Mouse (Mus musculus): ENCODE measurements at regions not wholly inside any gene's neighbourhood (a gene's known extent, or its start where the extent isn't known, plus 50 kb on each side); places are given as distances from the start of the nearest gene placed in this dataset.

- Histone ChIP-seq H3K4me1 (ENCODE audit: insufficient read depth, low read depth, low read length) (peaks cover 32% of the 10 kb centered on the region), H3K9ac (replicated peaks; ENCODE audit: low read depth) (no peak overlapping the region), H3K9me3 (ENCODE audit: low read length) (no peaks in the 10 kb centered on the region), H3K27me3 (replicated peaks; ENCODE audit: insufficient read depth, low read length) (no peaks in the 10 kb centered on the region), H3K4me2 (replicated peaks; ENCODE audit: low read depth, low read length) (no peak overlapping the region), H3K27ac (ENCODE audit: low read length) (peak overlapping the region; percentile 73), H3K4me3 (ENCODE audit: low read depth, low read length) (no peak overlapping the region), H3K36me3 (ENCODE audit: insufficient read depth, low read length) (no peaks in the 10 kb centered on the region)
- no peak for ATAC-seq
- peak; percentile 78 for DNase-seq (ENCODE audit: low spot score)
- TF ChIP-seq EP300 (IDR thresholded peaks at IDR 0.05) (no peak), CTCF (IDR thresholded peaks at IDR 0.05) (no peak)
- 25% methylated on average over 10 of the region's 10 CpGs for WGBS
These were observed 121.0 kb downstream of the Tomm20 start for GRCm38 (mm10) chr8:126824575-126825208.

GRCm38 (mm10) chr8:126822269-126822668 lies 123.4 kb downstream of the Tomm20 start:
- H3K9ac ChIP-seq (replicated peaks; ENCODE audit: low read depth) = no peak overlapping the region
- no peak for ATAC-seq
- no peak overlapping the region for H3K4me2 ChIP-seq (replicated peaks; ENCODE audit: low read depth, low read length)
- no peak overlapping the region for H3K4me3 ChIP-seq (ENCODE audit: low read depth, low read length)
- no peaks in the 10 kb centered on the region for H3K27me3 ChIP-seq (replicated peaks; ENCODE audit: insufficient read depth, low read length)
- H3K4me1 ChIP-seq (ENCODE audit: insufficient read depth, low read depth, low read length) = peaks cover 22% of the 10 kb centered on the region
- H3K27ac ChIP-seq (ENCODE audit: low read length) = no peak overlapping the region
- H3K36me3 ChIP-seq (ENCODE audit: insufficient read depth, low read length) = no peaks in the 10 kb centered on the region
- H3K9me3 ChIP-seq (ENCODE audit: low read length) = no peaks in the 10 kb centered on the region
- WGBS = 94% methylated on average over 4 of the region's 4 CpGs
- no peak for DNase-seq (ENCODE audit: low spot score)
- no peak for TF ChIP-seq EP300 (IDR thresholded peaks at IDR 0.05)
- no peak for TF ChIP-seq CTCF (IDR thresholded peaks at IDR 0.05)

- Histone ChIP-seq H3K27me3 (replicated peaks; ENCODE audit: insufficient read depth, low read length) (no peaks in the 10 kb centered on the region), H3K4me1 (ENCODE audit: insufficient read depth, low read depth, low read length) (peaks cover 13% of the 10 kb centered on the region; the same call in 1 of the 2 replicates), H3K4me3 (ENCODE audit: low read depth, low read length) (no peak overlapping the region), H3K36me3 (ENCODE audit: insufficient read depth, low read length) (no peaks in the 10 kb centered on the region), H3K4me2 (replicated peaks; ENCODE audit: low read depth, low read length) (no peak overlapping the region), H3K9ac (replicated peaks; ENCODE audit: low read depth) (no peak overlapping the region), H3K9me3 (ENCODE audit: low read length) (no peaks in the 10 kb centered on the region), H3K27ac (ENCODE audit: low read length) (no peak overlapping the region)
- no peak for DNase-seq (ENCODE audit: low spot score)
- WGBS = 26% methylated on average over 8 of the region's 8 CpGs
- ATAC-seq = no peak
- no peak for TF ChIP-seq CTCF (IDR thresholded peaks at IDR 0.05)
- TF ChIP-seq EP300 (IDR thresholded peaks at IDR 0.05) = no peak
These were observed 124.4 kb downstream of the Tomm20 start for GRCm38 (mm10) chr8:126821279-126821678.

- Histone ChIP-seq H3K36me3 (ENCODE audit: insufficient read depth, low read length) (no peaks in the 10 kb centered on the region), H3K27me3 (replicated peaks; ENCODE audit: insufficient read depth, low read length) (no peaks in the 10 kb centered on the region), H3K9ac (replicated peaks; ENCODE audit: low read depth) (no peak overlapping the region), H3K4me2 (replicated peaks; ENCODE audit: low read depth, low read length) (no peak overlapping the region), H3K4me1 (ENCODE audit: insufficient read depth, low read depth, low read length) (peaks cover 9% of the 10 kb centered on the region; the same call in 1 of the 2 replicates), H3K4me3 (ENCODE audit: low read depth, low read length) (no peak overlapping the region), H3K27ac (ENCODE audit: low read length) (no peak overlapping the region), H3K9me3 (ENCODE audit: low read length) (no peaks in the 10 kb centered on the region)
- 93% methylated on average over 2 of the region's 2 CpGs for whole genome bisulfite sequencing
- TF ChIP-seq EP300 (IDR thresholded peaks at IDR 0.05) = no peak
- no peak for TF ChIP-seq CTCF (IDR thresholded peaks at IDR 0.05)
- no peak for ATAC-seq
- DNase-seq (ENCODE audit: low spot score) = no peak
These were observed 125.1 kb downstream of the Tomm20 start for GRCm38 (mm10) chr8:126820502-126820901.

GRCm38 (mm10) chr8:126819261-126819660 lies 126.4 kb downstream of the Tomm20 start:
- Histone ChIP-seq H3K27ac (ENCODE audit: low read length) (no peak overlapping the region), H3K27me3 (replicated peaks; ENCODE audit: insufficient read depth, low read length) (no peaks in the 10 kb centered on the region), H3K9ac (replicated peaks; ENCODE audit: low read depth) (no peak overlapping the region), H3K4me2 (replicated peaks; ENCODE audit: low read depth, low read length) (no peak overlapping the region), H3K4me1 (ENCODE audit: insufficient read depth, low read depth, low read length) (peaks cover 4% of the 10 kb centered on the region; the same call in 1 of the 2 replicates), H3K9me3 (ENCODE audit: low read length) (no peaks in the 10 kb centered on the region), H3K4me3 (ENCODE audit: low read depth, low read length) (no peak overlapping the region), H3K36me3 (ENCODE audit: insufficient read depth, low read length) (no peaks in the 10 kb centered on the region)
- TF ChIP-seq EP300 (IDR thresholded peaks at IDR 0.05) (no peak), CTCF (IDR thresholded peaks at IDR 0.05) (no peak)
- DNase-seq (ENCODE audit: low spot score) (no peak), ATAC-seq (no peak)
- WGBS = 87% methylated on average over 3 of the region's 3 CpGs

- Histone ChIP-seq H3K4me1 (ENCODE audit: insufficient read depth, low read depth, low read length) (0 out of 2 replicates have a peak, but pooled peaks cover 2% of the 10 kb centered on the region), H3K36me3 (ENCODE audit: insufficient read depth, low read length) (no peaks in the 10 kb centered on the region), H3K9ac (replicated peaks; ENCODE audit: low read depth) (no peak overlapping the region), H3K4me2 (replicated peaks; ENCODE audit: low read depth, low read length) (no peak overlapping the region), H3K9me3 (ENCODE audit: low read length) (no peaks in the 10 kb centered on the region; the same call in 1 of the 2 replicates), H3K4me3 (ENCODE audit: low read depth, low read length) (no peak overlapping the region), H3K27me3 (replicated peaks; ENCODE audit: insufficient read depth, low read length) (no peaks in the 10 kb centered on the region), H3K27ac (ENCODE audit: low read length) (no peak overlapping the region)
- TF ChIP-seq CTCF (IDR thresholded peaks at IDR 0.05) (no peak), EP300 (IDR thresholded peaks at IDR 0.05) (no peak)
- DNase-seq (ENCODE audit: low spot score) = no peak
- WGBS = 76% methylated on average over 3 of the region's 3 CpGs
- no peak for ATAC-seq
These were observed 129.5 kb downstream of the Tomm20 start for GRCm38 (mm10) chr8:126816155-126816554.
